Mouse (Mus musculus) lung, postnatal 0 days (tissue): ENCODE results near the gene Rpl39.

ENCODE experiments used
- CTCF ChIP-seq: IDR thresholded peaks from 2 replicates; pipeline ENCODE4 v1.5.1; 2016; ENCODE audit warnings: antibody characterized with exemption, mild to moderate bottlenecking
- EP300 ChIP-seq: IDR thresholded peaks from 2 replicates; pipeline ENCODE4 v1.6.1; 2016; ENCODE audit warnings: antibody characterized with exemption, mild to moderate bottlenecking, control low read depth

DNA sequence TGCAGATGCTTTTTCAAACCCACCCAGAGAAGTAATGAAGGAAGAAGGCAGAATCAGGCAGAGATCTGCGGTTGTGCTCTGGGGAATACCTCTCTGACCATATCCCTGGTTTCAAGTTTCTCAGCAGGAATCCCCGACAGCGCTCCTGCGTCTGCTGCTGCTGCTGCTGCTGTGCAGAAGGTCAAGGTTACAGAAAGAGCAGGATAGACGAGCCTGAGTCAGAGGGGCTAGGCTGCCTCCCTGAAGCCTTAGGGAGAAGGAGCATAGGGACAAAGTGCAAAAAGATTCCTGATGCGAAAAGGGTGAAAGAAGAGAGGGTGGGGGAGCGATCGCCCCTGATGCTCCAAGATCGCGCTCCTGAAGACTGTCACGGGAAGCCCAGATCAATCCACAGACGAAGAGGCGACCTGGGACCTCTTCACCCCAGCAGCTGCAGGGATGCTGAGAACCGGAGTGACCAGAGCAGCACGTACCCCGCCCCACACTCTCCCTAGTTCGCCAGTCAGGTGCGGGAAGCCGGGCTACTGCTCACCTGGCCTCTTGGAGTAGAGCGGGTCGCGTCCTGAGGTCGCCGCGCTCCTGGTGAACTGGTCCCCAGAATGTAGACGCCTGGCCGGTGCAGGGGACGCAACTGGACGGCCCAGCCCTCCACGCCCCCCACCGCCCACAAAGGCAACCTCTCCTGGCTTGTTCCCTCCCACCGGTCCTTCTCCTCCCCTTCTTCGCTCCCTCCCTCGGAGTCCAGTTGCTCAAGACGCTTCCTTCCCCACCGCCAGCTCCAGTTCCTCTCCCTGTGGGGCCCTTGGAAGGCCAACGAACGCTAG is 36.9 kb downstream of the Rpl39 start, which contains the start of gene Sowahd:
- TF ChIP-seq CTCF (no peak), EP300 (no peak)
